8 mouse cellular contexts compared by ENCODE assay signal in the genomic region with DNA sequence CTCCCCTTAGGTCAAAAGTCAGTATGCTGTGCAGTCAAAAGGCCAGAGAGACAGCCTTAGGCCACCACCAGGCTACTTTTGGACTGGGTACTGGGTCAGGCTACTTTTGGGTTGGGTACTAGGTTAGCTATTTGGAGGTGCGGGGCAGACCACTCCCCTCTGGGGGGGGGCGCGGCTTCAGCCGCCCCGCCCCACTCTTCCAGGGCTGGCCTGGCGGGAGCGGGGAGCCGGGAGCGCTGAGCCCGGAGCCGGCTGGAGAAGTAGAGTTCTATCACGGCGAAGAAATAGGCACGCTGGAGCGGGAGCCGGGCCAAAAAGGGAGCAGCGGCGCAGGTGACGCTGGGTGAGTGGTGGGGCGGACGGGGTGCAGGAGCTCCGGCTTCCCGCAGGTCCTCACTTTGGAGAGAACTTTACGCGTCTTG. TPM values are rescaled to one million over a fixed set of nuclear protein-coding genes. Genes with fewer than 3 reads are reported as not detected.
DNase-seq lines count a peak whose midpoint lies in the region; ATAC-seq and TF ChIP-seq lines count a peak whose summit lies in the region.

No protein-coding gene starts in this region.

- peaks cover 12% of the 10 kb centered on the region for H3K36me3 ChIP-seq in heart, embryonic 16.5 days (ENCODE audit: control insufficient read depth, insufficient read depth)
- H3K36me3 ChIP-seq in macrophage (ENCODE audit: inconsistent target): peaks cover 19% of the 10 kb centered on the region
- no peaks in the 10 kb centered on the region for H3K36me3 ChIP-seq in thymus, adult 2 months (ENCODE audit: control insufficient read depth, insufficient read depth, low read length)

- H3K27me3 ChIP-seq in heart, embryonic 16.5 days (ENCODE audit: control insufficient read depth, insufficient read depth, low read length): no peaks in the 10 kb centered on the region
- H3K27me3 ChIP-seq in thymus, adult 2 months (ENCODE audit: control insufficient read depth, insufficient read depth, low read length): no peaks in the 10 kb centered on the region; the same call in 1 of the 2 replicates

- H3K79me2 ChIP-seq in macrophage (ENCODE audit: inconsistent target): no peaks in the 10 kb centered on the region

- H3K27ac ChIP-seq in heart, embryonic 16.5 days (ENCODE audit: low read length): peak overlapping the region; percentile 100
- no peak overlapping the region for H3K27ac ChIP-seq in macrophage
- no peak overlapping the region for H3K27ac ChIP-seq in thymus, adult 2 months (ENCODE audit: control insufficient read depth, insufficient read depth, low read length)

- peaks cover 38% of the 10 kb centered on the region for H3K4me1 ChIP-seq in heart, embryonic 16.5 days (ENCODE audit: control insufficient read depth, insufficient read depth, low read length)
- H3K4me1 ChIP-seq in thymus, adult 2 months (replicated peaks; ENCODE audit: control insufficient read depth, insufficient read depth, low read length): peaks cover 34% of the 10 kb centered on the region

- under 1% methylated on average over 24 of the region's 25 CpGs for WGBS in heart, embryonic 16.5 days
- WGBS in macrophage (ENCODE audit: missing documents): 5% methylated on average over 25 of the region's 25 CpGs
- 0% methylated on average over 25 of the region's 25 CpGs for WGBS in thymus, adult 2 months

- peak overlapping the region; percentile 96 for H3K4me2 ChIP-seq in heart, embryonic 16.5 days (ENCODE audit: low read depth, low read length)

- TF ChIP-seq CTCF in thymus, adult 2 months (IDR thresholded peaks at IDR 0.05; ENCODE audit: borderline replicate concordance, control insufficient read depth, extremely low read depth, insufficient read depth, low read length, poor library complexity): no peak

- H3K9me3 ChIP-seq in heart, embryonic 16.5 days (replicated peaks; ENCODE audit: control insufficient read depth, low read length): no peaks in the 10 kb centered on the region

- H3K4me3 ChIP-seq in heart, embryonic 16.5 days (ENCODE audit: low read length): peak overlapping the region; percentile 79
- H3K4me3 ChIP-seq in macrophage (ENCODE audit: inconsistent target): peak overlapping the region; percentile 19; the same call in 1 of the 2 replicates
- H3K4me3 ChIP-seq in thymus, adult 2 months (ENCODE audit: control insufficient read depth, insufficient read depth, low read length): peak overlapping the region; percentile 58

- peak; percentile 26 to 31 for DNase-seq in B cell, adult 2 months
- peak; percentile 70 to 71 for DNase-seq in adrenal gland, adult 18-20 months (ENCODE audit: low spot score in 2 of 2)
- DNase-seq in kidney, postnatal 14 days: peak; percentile 89
- peak; percentile 48 for DNase-seq in thymus, adult 2 months
- DNase-seq in frontal cortex, postnatal 10 days (ENCODE audit: low spot score in 2 of 2): no peak

- no peak for TF ChIP-seq POLR2A in thymus, adult 2 months (IDR thresholded peaks at IDR 0.05; ENCODE audit: control insufficient read depth, extremely low read depth, insufficient read depth, low read length, poor library complexity)

- H3K9ac ChIP-seq in heart, embryonic 16.5 days (ENCODE audit: low read length): peak overlapping the region; percentile 95

- ATAC-seq in erythroblast, adult 5-6 weeks (replicated peaks; ENCODE audit: low FRiP score, poor library complexity, severe bottlenecking): 0 out of 2 replicates have a peak, but pooled peaks have one; percentile 20
- peak; percentile 7; the same call in 1 of the 2 replicates for ATAC-seq in heart, embryonic 16.5 days (replicated peaks; ENCODE audit: extremely low read depth, insufficient read depth, low FRiP score)

RNA-seq across cellular contexts. Expression of a gene that starts 0.8 kb away (rescaled TPM):
- total RNA-seq in adrenal gland, adult 18-20 months (2021): 10 to 100 TPM; 70.6 to 72.7 TPM
- not detected in 2 replicates for total RNA-seq in erythroblast, adult 5-6 weeks (2015; ENCODE audit: low replicate concordance)
- total RNA-seq in erythroblast, adult 5-6 weeks (2017; ENCODE audit: low replicate concordance): 0.42 and 0.60 TPM in 2 replicates
- polyA plus RNA-seq in heart, embryonic 16.5 days (2015; fragmentation: Nextera tagmentation; extraction: Ambion mirVana): 38.0 and 45.8 TPM in 2 replicates
- 1 to 10 TPM; 1.1 to 9.7 (median 4.8) TPM for total RNA-seq in macrophage (2018; cell fraction: chromatin; rRNA removed)
- total RNA-seq in macrophage (2018; cell fraction: cytosol; rRNA removed): 1 to 10 TPM; 1.5 to 5.0 (median 3.4) TPM
- total RNA-seq in macrophage (2018; cell fraction: nucleus; rRNA removed): 10 to 100 TPM in 5 of 26 experiments, 1 to 10 TPM in 21; 2.2 to 10.8 (median 5.1) TPM
- polyA plus RNA-seq in macrophage (2018): 1.4 to 4.7 TPM (median 2.3 TPM) in 3 replicates
- 37.6 and 41.2 TPM in 2 replicates for polyA plus RNA-seq in thymus, adult 2 months (2012; rRNA removed)

RNA-seq across cellular contexts. Expression of a gene that starts 8.8 kb away (rescaled TPM):
- 10 to 100 TPM; 45.2 to 48.3 TPM for total RNA-seq in adrenal gland, adult 18-20 months (2021)
- total RNA-seq in erythroblast, adult 5-6 weeks (2015; ENCODE audit: low replicate concordance): 9.2 and 14.0 TPM in 2 replicates
- total RNA-seq in erythroblast, adult 5-6 weeks (2017; ENCODE audit: low replicate concordance): 8.0 and 11.6 TPM in 2 replicates
- 64.4 and 68.6 TPM in 2 replicates for polyA plus RNA-seq in heart, embryonic 16.5 days (2015; fragmentation: Nextera tagmentation; extraction: Ambion mirVana)
- total RNA-seq in macrophage (2018; cell fraction: chromatin; rRNA removed): 10 to 100 TPM in 11 of 26 experiments, 1 to 10 TPM in 11, under 1 TPM in 2, not detected in 2; 0.65 to 18.5 (median 9.4) TPM
- total RNA-seq in macrophage (2018; cell fraction: cytosol; rRNA removed): 10 to 100 TPM; 24.5 to 47.7 (median 38.8) TPM
- total RNA-seq in macrophage (2018; cell fraction: nucleus; rRNA removed): 10 to 100 TPM in 17 of 26 experiments, 1 to 10 TPM in 9; 3.6 to 27.4 (median 10.9) TPM
- polyA plus RNA-seq in macrophage (2018): 29.1 to 41.9 TPM (median 39.7 TPM) in 3 replicates
- polyA plus RNA-seq in thymus, adult 2 months (2012; rRNA removed): 121 and 137 TPM in 2 replicates

RNA-seq across cellular contexts. Expression of a gene that starts 9.5 kb away (rescaled TPM):
- total RNA-seq in adrenal gland, adult 18-20 months (2021): 10 to 100 TPM; 24.7 to 30.5 TPM
- 0.84 and 3.5 TPM in 2 replicates for total RNA-seq in erythroblast, adult 5-6 weeks (2015; ENCODE audit: low replicate concordance)
- total RNA-seq in erythroblast, adult 5-6 weeks (2017; ENCODE audit: low replicate concordance): 1.9 and 5.2 TPM in 2 replicates
- polyA plus RNA-seq in heart, embryonic 16.5 days (2015; fragmentation: Nextera tagmentation; extraction: Ambion mirVana): 23.2 and 24.5 TPM in 2 replicates
- total RNA-seq in macrophage (2018; cell fraction: chromatin; rRNA removed): 10 to 100 TPM in 1 of 26 experiments, 1 to 10 TPM in 24, under 1 TPM in 1; 0.97 to 13.8 (median 3.2) TPM
- 1 to 10 TPM in 25 of 26 experiments, under 1 TPM in 1; 0.96 to 5.9 (median 3.6) TPM for total RNA-seq in macrophage (2018; cell fraction: cytosol; rRNA removed)
- total RNA-seq in macrophage (2018; cell fraction: nucleus; rRNA removed): 10 to 100 TPM in 3 of 26 experiments, 1 to 10 TPM in 23; 1.9 to 12.5 (median 3.6) TPM
- 3.0 to 4.7 TPM (median 4.3 TPM) in 3 replicates for polyA plus RNA-seq in macrophage (2018)
- polyA plus RNA-seq in thymus, adult 2 months (2012; rRNA removed): 11.5 and 11.6 TPM in 2 replicates

RNA-seq across cellular contexts. Expression of a gene that starts 26.1 kb away (rescaled TPM):
- 1 to 10 TPM; 4.1 to 5.5 TPM for total RNA-seq in adrenal gland, adult 18-20 months (2021)
- not detected in 2 replicates for total RNA-seq in erythroblast, adult 5-6 weeks (2015; ENCODE audit: low replicate concordance)
- 0.09 TPM in 1 of 2 replicates, not detected in the other for total RNA-seq in erythroblast, adult 5-6 weeks (2017; ENCODE audit: low replicate concordance)
- 0.79 and 0.94 TPM in 2 replicates for polyA plus RNA-seq in heart, embryonic 16.5 days (2015; fragmentation: Nextera tagmentation; extraction: Ambion mirVana)
- 1 to 10 TPM in 11 of 26 experiments, under 1 TPM in 14, not detected in 1; 0.08 to 2.4 (median 0.87) TPM for total RNA-seq in macrophage (2018; cell fraction: chromatin; rRNA removed)
- under 1 TPM in 5 of 26 experiments, not detected in 21; 0.03 to 0.09 (median 0.05) TPM for total RNA-seq in macrophage (2018; cell fraction: cytosol; rRNA removed)
- total RNA-seq in macrophage (2018; cell fraction: nucleus; rRNA removed): 1 to 10 TPM in 2 of 26 experiments, under 1 TPM in 22, not detected in 2; 0.11 to 1.5 (median 0.48) TPM
- polyA plus RNA-seq in macrophage (2018): 0.04 TPM in 1 of 3 replicates, not detected in the others
- polyA plus RNA-seq in thymus, adult 2 months (2012; rRNA removed): 13.7 TPM in 2 replicates

RNA-seq across cellular contexts. Expression of a gene that starts 30.5 kb away (rescaled TPM):
- total RNA-seq in adrenal gland, adult 18-20 months (2021): under 1 TPM; 0.13 to 0.48 TPM
- not detected in 2 replicates for total RNA-seq in erythroblast, adult 5-6 weeks (2015; ENCODE audit: low replicate concordance)
- total RNA-seq in erythroblast, adult 5-6 weeks (2017; ENCODE audit: low replicate concordance): 0.28 TPM in 1 of 2 replicates, not detected in the other
- polyA plus RNA-seq in heart, embryonic 16.5 days (2015; fragmentation: Nextera tagmentation; extraction: Ambion mirVana): 0.14 and 0.25 TPM in 2 replicates
- under 1 TPM in 4 of 26 experiments, not detected in 22; 0.19 to 0.52 (median 0.34) TPM for total RNA-seq in macrophage (2018; cell fraction: chromatin; rRNA removed)
- total RNA-seq in macrophage (2018; cell fraction: cytosol; rRNA removed): not detected
- under 1 TPM in 4 of 26 experiments, not detected in 22; 0.18 to 0.40 (median 0.28) TPM for total RNA-seq in macrophage (2018; cell fraction: nucleus; rRNA removed)
- polyA plus RNA-seq in macrophage (2018): not detected in 3 replicates
- 0.33 and 0.47 TPM in 2 replicates for polyA plus RNA-seq in thymus, adult 2 months (2012; rRNA removed)

Comparison
In these comparisons a context has a peak if more than half of its experiments do, and no peak if none do; other contexts are left out.
1. DNase-seq: peak in B cell, adult 2 months (2 of 2), adrenal gland, adult 18-20 months (2 of 2), kidney, postnatal 14 days (single experiment) and thymus, adult 2 months (single experiment); none in frontal cortex, postnatal 10 days (0 of 2).
2. H3K4me3 ChIP-seq: peak in every context shown above with its lines; median percentile 79 in heart, embryonic 16.5 days; 58 in thymus, adult 2 months; 19 in macrophage.